Mouse (Mus musculus) CH12F3 (cell line): ENCODE data around the gene D630045J12Rik.

Experiments used
- in situ Hi-C: fragments of 300-500 bp; cut with MboI; formaldehyde crosslinking; loops from 2 replicates; pipeline ENCODE4 v1.14.3; 2020; ENCODE audit warnings: low sequenced_read_pairs

D630045J12Rik gene

GRCm38 (mm10) chr6:38242833-38243232 is 11.0 kb downstream of the D630045J12Rik start:
- in situ Hi-C loops, result no loop called here

- in situ Hi-C loops, result no loop called here
Measured at GRCm38 (mm10) chr6:38242295-38242830, 11.4 kb downstream of the D630045J12Rik start.

- in situ Hi-C loops, result no loop called here
Measured at GRCm38 (mm10) chr6:38241508-38241907, 12.3 kb downstream of the D630045J12Rik start.

- in situ Hi-C loops, result no loop called here
Measured at GRCm38 (mm10) chr6:38240618-38241017, 13.2 kb downstream of the D630045J12Rik start.

GRCm38 (mm10) chr6:38238382-38238781 is 15.4 kb downstream of the D630045J12Rik start:
- in situ Hi-C loops, result no loop called here

- in situ Hi-C loops, result no loop called here
Measured at GRCm38 (mm10) chr6:38235991-38236658, 17.7 kb downstream of the D630045J12Rik start.

GRCm38 (mm10) chr6:38233803-38234202 is 20.0 kb downstream of the D630045J12Rik start:
- in situ Hi-C loops, result no loop called here

- in situ Hi-C loops, result no loop called here
Measured at GRCm38 (mm10) chr6:38232917-38233316, 20.9 kb downstream of the D630045J12Rik start.

GRCm38 (mm10) chr6:38231994-38232393 is 21.8 kb downstream of the D630045J12Rik start:
- in situ Hi-C loops, result no loop called here

GRCm38 (mm10) chr6:38224079-38224478 is 29.7 kb downstream of the D630045J12Rik start:
- in situ Hi-C loops, result no loop called here

GRCm38 (mm10) chr6:38219261-38219660 is 34.5 kb downstream of the D630045J12Rik start:
- in situ Hi-C loops, result no loop called here

GRCm38 (mm10) chr6:38215448-38216110 is 38.2 kb downstream of the D630045J12Rik start:
- in situ Hi-C loops, result no loop called here

- in situ Hi-C loops, result no loop called here
Measured at GRCm38 (mm10) chr6:38207621-38208020, 46.2 kb downstream of the D630045J12Rik start.

GRCm38 (mm10) chr6:38206941-38207531 is 46.8 kb downstream of the D630045J12Rik start:
- in situ Hi-C loops, result no loop called here

GRCm38 (mm10) chr6:38205375-38205774 is 48.4 kb downstream of the D630045J12Rik start:
- in situ Hi-C loops, result no loop called here

- in situ Hi-C loops, result no loop called here
Measured at GRCm38 (mm10) chr6:38203820-38204219, 50.0 kb downstream of the D630045J12Rik start.

GRCm38 (mm10) chr6:38202816-38203215 is 51.0 kb downstream of the D630045J12Rik start:
- in situ Hi-C loops, result no loop called here

- in situ Hi-C loops, result no loop called here
Measured at GRCm38 (mm10) chr6:38201495-38201894, 52.3 kb downstream of the D630045J12Rik start.

- in situ Hi-C loops, result no loop called here
Measured at GRCm38 (mm10) chr6:38199599-38199998, 54.2 kb downstream of the D630045J12Rik start.

- in situ Hi-C loops, result no loop called here
Measured at GRCm38 (mm10) chr6:38198727-38199126, 55.1 kb downstream of the D630045J12Rik start.

GRCm38 (mm10) chr6:38196266-38197189 is 57.3 kb downstream of the D630045J12Rik start:
- in situ Hi-C loops, result no loop called here
